Mouse (Mus musculus) brain, embryonic 14.5 days (tissue): ENCODE results near the gene Usp48.

Source experiments
- CTCF ChIP-seq: fragments of 200-500 bp; IDR thresholded peaks from 2 replicates; pipeline ENCODE4 v1.5.1; 2012; ENCODE audit warnings: inconsistent platforms, mild to moderate bottlenecking, moderate library complexity, borderline replicate concordance; ENCODE audit not compliant: insufficient read depth, insufficient read length; ENCODE audit errors: extremely low read depth
- POLR2A ChIP-seq: fragments of 200-500 bp; IDR thresholded peaks from 2 replicates; pipeline ENCODE4 v1.6.1; 2012; ENCODE audit warnings: mild to moderate bottlenecking, inconsistent platforms, borderline replicate concordance; ENCODE audit not compliant: poor library complexity, insufficient read depth, insufficient read length, severe bottlenecking; ENCODE audit errors: extremely low read depth

GRCm38 (mm10) chr4:137692107-137692902 lies 98.8 kb downstream of the Usp48 start:
- no peak for TF ChIP-seq POLR2A
- TF ChIP-seq CTCF: no peak
